Mouse (Mus musculus): Measurements from ENCODE around the gene Kcne2. TPM values are rescaled to one million over a fixed set of nuclear protein-coding genes. Genes with fewer than 3 reads are reported as not detected.

The Kcne2 gene
- polyA plus RNA-seq (2011; ENCODE audit: insufficient read depth, insufficient read length, low read depth, missing spikeins) = not detected in 2 replicates

GRCm38 (mm10) chr16:92292101-92292500, at the start of gene Kcne2:
Kcne2 (plus strand) TSS chr16:92292389.
- Histone ChIP-seq H3K9me3 (replicated peaks; ENCODE audit: control insufficient read depth, insufficient read depth, low read length, poor library complexity, severe bottlenecking) (peaks cover 5% of the 10 kb centered on the region), H3K9ac (ENCODE audit: low read depth, poor library complexity, severe bottlenecking) (no peak within 1 kb of the TSS), H3K27me3 (ENCODE audit: control insufficient read depth, insufficient read depth, low read length, poor library complexity, severe bottlenecking) (no peaks in the 10 kb centered on the region), H3K27ac (ENCODE audit: insufficient read depth, low read length) (no peak within 1 kb of the TSS), H3K4me1 (ENCODE audit: control insufficient read depth, insufficient read depth, low read length) (no peaks in the 10 kb centered on the region), H3K36me3 (ENCODE audit: control insufficient read depth, insufficient read depth, low read length, poor library complexity, severe bottlenecking) (no peaks in the 10 kb centered on the region), H3K4me3 (ENCODE audit: low read depth, low read length) (no peak within 1 kb of the TSS)
- TF ChIP-seq POLR2A (IDR thresholded peaks at IDR 0.05; ENCODE audit: insufficient read depth, low read length) = no peak
- TF ChIP-seq CTCF (IDR thresholded peaks at IDR 0.05; ENCODE audit: low read depth, low read length) = no peak
- no peak for TF ChIP-seq EP300 (IDR thresholded peaks at IDR 0.05; ENCODE audit: insufficient read depth, low read depth, low read length)

GRCm38 (mm10) chr16:92245909-92246308, 46.3 kb upstream of the Kcne2 start:
- peaks cover 1% of the 10 kb centered on the region for H3K4me1 ChIP-seq (ENCODE audit: control insufficient read depth, insufficient read depth, low read length)
- H3K27ac ChIP-seq (ENCODE audit: insufficient read depth, low read length) = no peak overlapping the region
- no peaks in the 10 kb centered on the region for H3K36me3 ChIP-seq (ENCODE audit: control insufficient read depth, insufficient read depth, low read length, poor library complexity, severe bottlenecking)
- H3K9ac ChIP-seq (ENCODE audit: low read depth, poor library complexity, severe bottlenecking) = no peak overlapping the region
- TF ChIP-seq EP300 (IDR thresholded peaks at IDR 0.05; ENCODE audit: insufficient read depth, low read depth, low read length) (no peak), POLR2A (IDR thresholded peaks at IDR 0.05; ENCODE audit: insufficient read depth, low read length) (no peak), CTCF (IDR thresholded peaks at IDR 0.05; ENCODE audit: low read depth, low read length) (no peak)
- H3K27me3 ChIP-seq (ENCODE audit: control insufficient read depth, insufficient read depth, low read length, poor library complexity, severe bottlenecking) = no peaks in the 10 kb centered on the region
- H3K4me3 ChIP-seq (ENCODE audit: low read depth, low read length) = no peak overlapping the region
- H3K9me3 ChIP-seq (replicated peaks; ENCODE audit: control insufficient read depth, insufficient read depth, low read length, poor library complexity, severe bottlenecking) = no peaks in the 10 kb centered on the region

- Histone ChIP-seq H3K9me3 (replicated peaks; ENCODE audit: control insufficient read depth, insufficient read depth, low read length, poor library complexity, severe bottlenecking) (no peaks in the 10 kb centered on the region), H3K27me3 (ENCODE audit: control insufficient read depth, insufficient read depth, low read length, poor library complexity, severe bottlenecking) (no peaks in the 10 kb centered on the region), H3K4me3 (ENCODE audit: low read depth, low read length) (no peak overlapping the region), H3K27ac (ENCODE audit: insufficient read depth, low read length) (no peak overlapping the region), H3K4me1 (ENCODE audit: control insufficient read depth, insufficient read depth, low read length) (peaks cover 1% of the 10 kb centered on the region), H3K9ac (ENCODE audit: low read depth, poor library complexity, severe bottlenecking) (no peak overlapping the region), H3K36me3 (ENCODE audit: control insufficient read depth, insufficient read depth, low read length, poor library complexity, severe bottlenecking) (no peaks in the 10 kb centered on the region)
- no peak for TF ChIP-seq CTCF (IDR thresholded peaks at IDR 0.05; ENCODE audit: low read depth, low read length)
- no peak for TF ChIP-seq EP300 (IDR thresholded peaks at IDR 0.05; ENCODE audit: insufficient read depth, low read depth, low read length)
These were observed 45.2 kb upstream of the Kcne2 start for GRCm38 (mm10) chr16:92246974-92247373.

- Histone ChIP-seq H3K9ac (ENCODE audit: low read depth, poor library complexity, severe bottlenecking) (no peak overlapping the region), H3K4me1 (ENCODE audit: control insufficient read depth, insufficient read depth, low read length) (peaks cover 1% of the 10 kb centered on the region)
- TF ChIP-seq POLR2A (IDR thresholded peaks at IDR 0.05; ENCODE audit: insufficient read depth, low read length) (no peak), EP300 (IDR thresholded peaks at IDR 0.05; ENCODE audit: insufficient read depth, low read depth, low read length) (no peak), CTCF (IDR thresholded peaks at IDR 0.05; ENCODE audit: low read depth, low read length) (no peak)
These were observed 44.5 kb upstream of the Kcne2 start for GRCm38 (mm10) chr16:92247700-92248099.

GRCm38 (mm10) chr16:92249681-92250080, 42.5 kb upstream of the Kcne2 start:
- H3K9ac ChIP-seq (ENCODE audit: low read depth, poor library complexity, severe bottlenecking) = no peak overlapping the region
- H3K27ac ChIP-seq (ENCODE audit: insufficient read depth, low read length) = no peak overlapping the region
- H3K4me3 ChIP-seq (ENCODE audit: low read depth, low read length) = no peak overlapping the region
- H3K4me1 ChIP-seq (ENCODE audit: control insufficient read depth, insufficient read depth, low read length) = peaks cover 1% of the 10 kb centered on the region
- H3K9me3 ChIP-seq (replicated peaks; ENCODE audit: control insufficient read depth, insufficient read depth, low read length, poor library complexity, severe bottlenecking) = no peaks in the 10 kb centered on the region
- no peaks in the 10 kb centered on the region for H3K36me3 ChIP-seq (ENCODE audit: control insufficient read depth, insufficient read depth, low read length, poor library complexity, severe bottlenecking)
- TF ChIP-seq POLR2A (IDR thresholded peaks at IDR 0.05; ENCODE audit: insufficient read depth, low read length) (no peak), CTCF (IDR thresholded peaks at IDR 0.05; ENCODE audit: low read depth, low read length) (no peak), EP300 (IDR thresholded peaks at IDR 0.05; ENCODE audit: insufficient read depth, low read depth, low read length) (no peak)
- no peaks in the 10 kb centered on the region for H3K27me3 ChIP-seq (ENCODE audit: control insufficient read depth, insufficient read depth, low read length, poor library complexity, severe bottlenecking)

More at GRCm38 (mm10) chr16:92247700-92248099, 44.5 kb upstream of the Kcne2 start:
- Histone ChIP-seq H3K27me3 (ENCODE audit: control insufficient read depth, insufficient read depth, low read length, poor library complexity, severe bottlenecking) (no peaks in the 10 kb centered on the region), H3K9me3 (replicated peaks; ENCODE audit: control insufficient read depth, insufficient read depth, low read length, poor library complexity, severe bottlenecking) (no peaks in the 10 kb centered on the region), H3K27ac (ENCODE audit: insufficient read depth, low read length) (no peak overlapping the region), H3K4me3 (ENCODE audit: low read depth, low read length) (no peak overlapping the region), H3K36me3 (ENCODE audit: control insufficient read depth, insufficient read depth, low read length, poor library complexity, severe bottlenecking) (no peaks in the 10 kb centered on the region)

- H3K9me3 ChIP-seq (replicated peaks; ENCODE audit: control insufficient read depth, insufficient read depth, low read length, poor library complexity, severe bottlenecking) = no peaks in the 10 kb centered on the region
- no peak overlapping the region for H3K4me3 ChIP-seq (ENCODE audit: low read depth, low read length)
- H3K27me3 ChIP-seq (ENCODE audit: control insufficient read depth, insufficient read depth, low read length, poor library complexity, severe bottlenecking) = no peaks in the 10 kb centered on the region
- H3K27ac ChIP-seq (ENCODE audit: insufficient read depth, low read length) = no peak overlapping the region
- no peak overlapping the region for H3K9ac ChIP-seq (ENCODE audit: low read depth, poor library complexity, severe bottlenecking)
- TF ChIP-seq POLR2A (IDR thresholded peaks at IDR 0.05; ENCODE audit: insufficient read depth, low read length) (no peak), CTCF (IDR thresholded peaks at IDR 0.05; ENCODE audit: low read depth, low read length) (no peak), EP300 (IDR thresholded peaks at IDR 0.05; ENCODE audit: insufficient read depth, low read depth, low read length) (no peak)
- H3K36me3 ChIP-seq (ENCODE audit: control insufficient read depth, insufficient read depth, low read length, poor library complexity, severe bottlenecking) = no peaks in the 10 kb centered on the region
- H3K4me1 ChIP-seq (ENCODE audit: control insufficient read depth, insufficient read depth, low read length) = peaks cover 1% of the 10 kb centered on the region
These were observed 41.7 kb upstream of the Kcne2 start for GRCm38 (mm10) chr16:92250452-92250851.
